Mouse (Mus musculus) CH12.LX (cell line): ENCODE data around the gene Tmx4. TPM values are rescaled to one million over a fixed set of nuclear protein-coding genes. Genes with fewer than 3 reads are reported as not detected.

ENCODE experiments used
- polyA plus RNA-seq: library from polyadenylated mRNA; unstranded; fragments of >175 nt; gene quantifications from 2 replicates; pipeline ENCODE4 v1.2.1, GENCODE M21; 2012; ENCODE audit warnings: low read depth; ENCODE audit not compliant: insufficient read length
- total RNA-seq, 2 experiments: library from RNA; depleted of rRNA; stranded (reverse); fragments of 300-350 nt in 1 of 2; fragments of >200 nt in 1 of 2; gene quantifications; 2 replicates each; pipeline ENCODE4 v1.2.3; 2012 to 2014

Gene Tmx4
- total and polyA plus RNA-seq, 3 experiments, result 5.8 to 10.4 (median 9.7) TPM

Other genes with a start within 250 kb of the Tmx4 start
- gene Hao1, start 89.8 kb downstream of the Tmx4 start, total RNA-seq (2012; rRNA removed), result not detected in 2 replicates
- gene Hao1, start 89.8 kb downstream of the Tmx4 start, total RNA-seq (2014; rRNA removed), result 0.11 TPM in 1 of 2 replicates, not detected in the other
- gene Hao1, start 89.8 kb downstream of the Tmx4 start, polyA plus RNA-seq, result not detected in 2 replicates
- not detected in 2 replicates for gene Plcb1, start 141.9 kb upstream of the Tmx4 start, total RNA-seq (2012; rRNA removed)
- not detected in 2 replicates for gene Plcb1, start 141.9 kb upstream of the Tmx4 start, total RNA-seq (2014; rRNA removed)
- gene Plcb1, start 141.9 kb upstream of the Tmx4 start, polyA plus RNA-seq, result not detected in 2 replicates